Mouse (Mus musculus): Measurements from ENCODE around the gene Prom1. TPM values are rescaled to one million over a fixed set of nuclear protein-coding genes. Genes with fewer than 3 reads are reported as not detected.

Prom1 gene
- polyA plus RNA-seq, 1 experiment from 2014 or later = 28.3 TPM

DNA sequence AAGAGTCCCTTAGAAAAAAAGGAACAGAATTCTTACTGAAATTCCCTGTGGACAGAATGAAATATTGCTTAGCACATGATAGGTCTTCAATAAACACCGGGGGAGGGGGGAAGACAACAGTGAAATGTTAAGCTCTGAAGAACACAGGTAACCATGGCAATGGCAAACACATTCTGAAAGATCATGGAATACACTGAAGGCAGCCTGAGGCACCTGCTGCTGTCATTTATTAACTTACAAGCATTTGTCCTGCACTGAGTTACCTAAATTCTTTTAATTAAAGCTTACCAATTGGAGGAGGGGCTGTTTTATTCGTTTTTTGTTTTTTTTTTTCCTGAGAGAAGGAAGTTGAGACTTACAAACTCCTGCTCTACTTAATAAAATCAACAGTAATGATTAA is 7.3 kb upstream of the Prom1 start:
- Histone ChIP-seq H3K4me2 (ENCODE audit: low read length) (no peak overlapping the region), H3K4me3 (ENCODE audit: low read depth, low read length) (no peak overlapping the region), H3K27ac (ENCODE audit: low read length) (no peak overlapping the region), H3K4me1 (ENCODE audit: control insufficient read depth, insufficient read depth, low read length) (no peaks in the 10 kb centered on the region), H3K27me3 (ENCODE audit: control insufficient read depth, insufficient read depth, low read depth, low read length) (no peaks in the 10 kb centered on the region), H3K9ac (ENCODE audit: low read depth, low read length) (no peak overlapping the region), H3K9me3 (replicated peaks; ENCODE audit: control insufficient read depth, low read length, poor library complexity, severe bottlenecking) (no peaks in the 10 kb centered on the region), H3K36me3 (ENCODE audit: control insufficient read depth, insufficient read depth, low read length) (no peaks in the 10 kb centered on the region)
- no peak for ATAC-seq
- WGBS = 71% methylated on average over 2 of the region's 2 CpGs

DNA sequence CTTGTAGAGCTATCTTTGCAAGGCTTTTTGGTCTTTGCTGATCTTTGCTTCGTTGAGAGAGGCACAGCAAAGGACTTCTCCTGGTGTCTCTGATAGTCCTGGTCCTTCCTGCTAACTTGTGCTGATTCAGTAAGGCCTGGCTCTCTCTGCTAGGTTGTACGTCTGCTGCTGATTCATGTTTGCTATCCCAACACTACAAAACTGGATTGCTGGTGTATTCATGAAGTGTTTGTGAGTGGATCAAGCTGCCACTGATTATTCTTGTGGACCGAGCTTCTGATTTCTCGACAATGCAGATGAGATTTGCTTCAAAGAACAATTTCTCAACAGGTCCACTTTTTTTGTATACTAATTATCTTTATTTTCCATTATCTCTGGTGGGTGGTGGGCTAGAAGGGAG is 6.3 kb upstream of the Prom1 start:
- no peak for ATAC-seq
- H3K4me2 ChIP-seq (ENCODE audit: low read length) = no peak overlapping the region
- H3K4me1 ChIP-seq (ENCODE audit: control insufficient read depth, insufficient read depth, low read length) = no peaks in the 10 kb centered on the region
- 89% methylated on average over 4 of the region's 4 CpGs for WGBS
- no peak overlapping the region for H3K4me3 ChIP-seq (ENCODE audit: low read depth, low read length)
- no peak overlapping the region for H3K9ac ChIP-seq (ENCODE audit: low read depth, low read length)
- no peaks in the 10 kb centered on the region for H3K9me3 ChIP-seq (replicated peaks; ENCODE audit: control insufficient read depth, low read length, poor library complexity, severe bottlenecking)
- H3K36me3 ChIP-seq (ENCODE audit: control insufficient read depth, insufficient read depth, low read length) = no peaks in the 10 kb centered on the region
- no peaks in the 10 kb centered on the region for H3K27me3 ChIP-seq (ENCODE audit: control insufficient read depth, insufficient read depth, low read depth, low read length)
- no peak overlapping the region for H3K27ac ChIP-seq (ENCODE audit: low read length)

DNA sequence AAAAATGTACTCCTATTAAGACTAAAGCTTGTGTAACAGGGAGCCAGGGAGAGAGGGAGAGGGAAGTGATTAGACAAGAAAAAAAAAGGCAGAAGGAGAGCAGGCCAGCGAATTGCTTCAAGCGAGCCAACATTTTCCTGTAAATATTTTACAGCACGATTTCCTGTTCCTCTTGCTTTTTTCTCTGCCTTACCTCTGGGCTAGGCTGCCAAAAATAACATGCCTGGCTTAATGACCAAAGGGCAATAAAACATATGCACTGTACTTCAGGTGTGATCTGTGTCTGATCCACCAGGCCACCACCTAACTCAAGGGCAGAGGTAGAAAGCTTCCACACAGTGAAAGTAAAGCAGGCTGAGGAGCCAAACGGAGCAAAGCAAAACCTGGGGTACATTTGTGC is 3.4 kb upstream of the Prom1 start:
- Histone ChIP-seq H3K4me3 (ENCODE audit: low read depth, low read length) (no peak overlapping the region), H3K4me2 (ENCODE audit: low read length) (no peak overlapping the region), H3K27ac (ENCODE audit: low read length) (no peak overlapping the region), H3K9ac (ENCODE audit: low read depth, low read length) (no peak overlapping the region), H3K4me1 (ENCODE audit: control insufficient read depth, insufficient read depth, low read length) (peaks cover 7% of the 10 kb centered on the region; the same call in 1 of the 2 replicates), H3K9me3 (replicated peaks; ENCODE audit: control insufficient read depth, low read length, poor library complexity, severe bottlenecking) (no peaks in the 10 kb centered on the region), H3K36me3 (ENCODE audit: control insufficient read depth, insufficient read depth, low read length) (no peaks in the 10 kb centered on the region), H3K27me3 (ENCODE audit: control insufficient read depth, insufficient read depth, low read depth, low read length) (no peaks in the 10 kb centered on the region)
- no peak for ATAC-seq
- WGBS = 62% methylated on average over 4 of the region's 4 CpGs

DNA sequence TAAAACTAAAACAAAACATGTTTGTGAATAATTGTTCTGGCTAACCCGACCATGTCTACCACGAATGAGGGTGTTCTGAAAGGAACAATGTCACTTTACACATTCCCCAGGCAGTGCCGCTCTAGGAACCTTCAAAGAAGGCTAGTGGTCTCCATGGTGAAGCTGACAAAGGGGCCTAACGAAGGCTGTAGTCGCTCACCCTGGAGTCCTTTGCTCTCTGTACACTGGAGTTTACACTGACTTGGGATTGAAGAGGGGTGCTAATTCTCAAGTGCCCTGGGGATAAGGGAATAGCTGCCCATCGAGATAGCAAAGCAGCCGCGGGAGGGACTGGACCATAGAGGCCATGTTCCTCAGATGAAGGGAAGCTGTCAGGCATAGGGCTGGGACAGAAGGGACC is 2.9 kb upstream of the Prom1 start:
- H3K4me2 ChIP-seq (ENCODE audit: low read length) = no peak overlapping the region
- H3K4me1 ChIP-seq (ENCODE audit: control insufficient read depth, insufficient read depth, low read length) = peaks cover 10% of the 10 kb centered on the region
- no peak for ATAC-seq
- no peak overlapping the region for H3K4me3 ChIP-seq (ENCODE audit: low read depth, low read length)
- H3K27me3 ChIP-seq (ENCODE audit: control insufficient read depth, insufficient read depth, low read depth, low read length) = no peaks in the 10 kb centered on the region
- no peaks in the 10 kb centered on the region for H3K36me3 ChIP-seq (ENCODE audit: control insufficient read depth, insufficient read depth, low read length)
- H3K27ac ChIP-seq (ENCODE audit: low read length) = no peak overlapping the region
- WGBS = 16% methylated on average over 8 of the region's 8 CpGs
- H3K9me3 ChIP-seq (replicated peaks; ENCODE audit: control insufficient read depth, low read length, poor library complexity, severe bottlenecking) = no peaks in the 10 kb centered on the region
- no peak overlapping the region for H3K9ac ChIP-seq (ENCODE audit: low read depth, low read length)

DNA sequence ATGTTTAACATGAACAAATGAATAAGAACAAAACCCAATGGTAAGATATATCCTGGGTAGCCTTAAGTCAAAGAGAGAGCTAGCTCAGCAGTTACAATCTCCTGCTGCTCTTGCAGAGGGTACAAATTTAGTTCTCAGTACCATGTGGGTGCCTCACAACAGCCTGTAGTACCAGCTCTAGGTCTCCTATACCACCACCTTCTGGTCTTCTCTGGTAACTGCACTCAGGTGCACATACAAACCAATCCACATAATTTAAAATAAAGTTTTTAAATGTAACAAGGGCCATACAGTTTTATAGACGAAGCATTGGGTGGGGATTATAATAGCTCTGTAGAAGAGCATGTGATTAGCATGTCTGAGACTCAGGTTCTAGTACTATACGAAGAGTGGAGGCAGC is 2.3 kb upstream of the Prom1 start:
- Histone ChIP-seq H3K27me3 (ENCODE audit: control insufficient read depth, insufficient read depth, low read depth, low read length) (no peaks in the 10 kb centered on the region), H3K36me3 (ENCODE audit: control insufficient read depth, insufficient read depth, low read length) (no peaks in the 10 kb centered on the region), H3K4me3 (ENCODE audit: low read depth, low read length) (no peak overlapping the region), H3K4me1 (ENCODE audit: control insufficient read depth, insufficient read depth, low read length) (peaks cover 16% of the 10 kb centered on the region), H3K27ac (ENCODE audit: low read length) (no peak overlapping the region), H3K9ac (ENCODE audit: low read depth, low read length) (no peak overlapping the region), H3K4me2 (ENCODE audit: low read length) (no peak overlapping the region), H3K9me3 (replicated peaks; ENCODE audit: control insufficient read depth, low read length, poor library complexity, severe bottlenecking) (no peaks in the 10 kb centered on the region)
- WGBS = 71% methylated on average over 2 of the region's 2 CpGs
- ATAC-seq = no peak

GRCm38 (mm10) chr5:44103121-44103520 is 1.3 kb upstream of the Prom1 start:
- Histone ChIP-seq H3K9me3 (replicated peaks; ENCODE audit: control insufficient read depth, low read length, poor library complexity, severe bottlenecking) (no peaks in the 10 kb centered on the region), H3K9ac (ENCODE audit: low read depth, low read length) (no peak overlapping the region), H3K27me3 (ENCODE audit: control insufficient read depth, insufficient read depth, low read depth, low read length) (no peaks in the 10 kb centered on the region), H3K27ac (ENCODE audit: low read length) (no peak overlapping the region), H3K4me2 (ENCODE audit: low read length) (no peak overlapping the region), H3K4me3 (ENCODE audit: low read depth, low read length) (no peak overlapping the region), H3K4me1 (ENCODE audit: control insufficient read depth, insufficient read depth, low read length) (peaks cover 17% of the 10 kb centered on the region), H3K36me3 (ENCODE audit: control insufficient read depth, insufficient read depth, low read length) (no peaks in the 10 kb centered on the region)
- WGBS = 96% methylated on average over 7 of the region's 7 CpGs
- no peak for ATAC-seq

DNA sequence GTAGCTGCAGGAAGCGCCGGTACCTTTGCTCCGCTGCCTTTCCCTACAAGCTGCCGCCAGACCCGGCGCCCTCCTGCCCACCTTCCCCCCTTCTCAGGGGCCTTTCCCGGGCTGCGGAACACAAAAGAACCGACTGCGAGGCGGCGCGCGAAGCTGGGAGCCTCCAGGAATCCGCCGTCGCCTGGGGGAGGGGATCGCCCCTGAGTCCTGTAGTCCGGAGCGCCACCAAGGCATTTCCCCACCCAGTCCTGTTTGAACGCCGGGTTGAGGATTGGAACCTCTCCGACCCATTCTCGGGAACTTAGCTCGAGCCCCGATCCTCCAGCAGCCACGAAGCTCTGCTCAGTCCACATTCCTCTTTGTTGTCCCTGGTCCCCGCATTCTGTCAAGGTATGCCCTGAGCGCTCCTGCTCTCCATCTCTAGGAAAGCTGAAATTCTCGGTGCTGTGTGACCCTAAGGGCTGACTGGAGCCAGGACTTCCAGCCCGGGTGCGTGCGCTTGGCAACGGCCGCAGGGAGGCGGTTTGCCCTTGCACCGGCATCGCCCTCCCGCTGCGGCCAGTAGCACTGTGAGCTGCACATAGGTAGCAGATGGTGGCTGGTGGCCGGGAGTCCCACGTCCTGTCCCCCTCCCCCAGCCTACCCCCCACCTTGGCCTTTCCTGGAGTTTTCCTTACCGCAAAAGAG is 1.1 kb downstream of the Prom1 start:
- H3K4me2 ChIP-seq (ENCODE audit: low read length) = peak overlapping the region; percentile 98
- H3K36me3 ChIP-seq (ENCODE audit: control insufficient read depth, insufficient read depth, low read length) = no peaks in the 10 kb centered on the region
- H3K9me3 ChIP-seq (replicated peaks; ENCODE audit: control insufficient read depth, low read length, poor library complexity, severe bottlenecking) = no peaks in the 10 kb centered on the region
- peak overlapping the region; percentile 87 for H3K9ac ChIP-seq (ENCODE audit: low read depth, low read length)
- H3K4me3 ChIP-seq (ENCODE audit: low read depth, low read length) = peak overlapping the region; percentile 82
- 1% methylated on average over 38 of the region's 43 CpGs for WGBS
- H3K4me1 ChIP-seq (ENCODE audit: control insufficient read depth, insufficient read depth, low read length) = peaks cover 17% of the 10 kb centered on the region
- ATAC-seq = peak; percentile 82
- H3K27me3 ChIP-seq (ENCODE audit: control insufficient read depth, insufficient read depth, low read depth, low read length) = no peaks in the 10 kb centered on the region
- H3K27ac ChIP-seq (ENCODE audit: low read length) = peak overlapping the region; percentile 75

GRCm38 (mm10) chr5:44100187-44100543 is 1.7 kb downstream of the Prom1 start:
- Histone ChIP-seq H3K4me3 (ENCODE audit: low read depth, low read length) (peak overlapping the region; percentile 82), H3K27me3 (ENCODE audit: control insufficient read depth, insufficient read depth, low read depth, low read length) (no peaks in the 10 kb centered on the region), H3K4me2 (ENCODE audit: low read length) (peak overlapping the region; percentile 98), H3K36me3 (ENCODE audit: control insufficient read depth, insufficient read depth, low read length) (no peaks in the 10 kb centered on the region), H3K9ac (ENCODE audit: low read depth, low read length) (peak overlapping the region; percentile 87), H3K4me1 (ENCODE audit: control insufficient read depth, insufficient read depth, low read length) (peaks cover 17% of the 10 kb centered on the region), H3K9me3 (replicated peaks; ENCODE audit: control insufficient read depth, low read length, poor library complexity, severe bottlenecking) (no peaks in the 10 kb centered on the region), H3K27ac (ENCODE audit: low read length) (peak overlapping the region; percentile 75)
- WGBS = 2% methylated on average over 12 of the region's 12 CpGs
- no peak; the same call in 1 of the 2 replicates for ATAC-seq

DNA sequence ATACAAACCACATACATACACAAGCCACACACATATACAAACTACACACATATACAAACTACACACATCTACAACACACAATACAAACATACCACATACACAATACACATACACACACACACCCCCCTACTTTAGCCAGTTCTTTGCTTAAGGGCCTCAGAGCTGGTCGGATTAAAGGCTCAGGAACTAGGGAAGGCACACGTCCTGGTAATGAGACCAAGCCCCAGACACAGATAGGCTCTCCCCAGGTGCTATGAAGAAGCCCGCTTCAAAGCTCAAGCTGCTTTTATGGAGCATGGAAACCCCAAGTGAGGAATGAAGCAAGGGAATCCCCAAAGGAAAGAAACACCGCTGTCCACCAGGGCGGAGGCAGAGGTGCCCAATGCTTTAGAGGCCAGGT is 4.8 kb downstream of the Prom1 start:
- Histone ChIP-seq H3K9ac (ENCODE audit: low read depth, low read length) (no peak overlapping the region), H3K4me1 (ENCODE audit: control insufficient read depth, insufficient read depth, low read length) (peaks cover 17% of the 10 kb centered on the region), H3K9me3 (replicated peaks; ENCODE audit: control insufficient read depth, low read length, poor library complexity, severe bottlenecking) (no peaks in the 10 kb centered on the region), H3K4me2 (ENCODE audit: low read length) (no peak overlapping the region), H3K27ac (ENCODE audit: low read length) (no peak overlapping the region), H3K36me3 (ENCODE audit: control insufficient read depth, insufficient read depth, low read length) (no peaks in the 10 kb centered on the region), H3K27me3 (ENCODE audit: control insufficient read depth, insufficient read depth, low read depth, low read length) (no peaks in the 10 kb centered on the region), H3K4me3 (ENCODE audit: low read depth, low read length) (no peak overlapping the region)
- no peak for ATAC-seq
- WGBS = 62% methylated on average over 5 of the region's 5 CpGs

Data from midbrain, embryonic 16.5 days (tissue).